ENCODE assay signal across 9 mouse cellular contexts in the genomic region with DNA sequence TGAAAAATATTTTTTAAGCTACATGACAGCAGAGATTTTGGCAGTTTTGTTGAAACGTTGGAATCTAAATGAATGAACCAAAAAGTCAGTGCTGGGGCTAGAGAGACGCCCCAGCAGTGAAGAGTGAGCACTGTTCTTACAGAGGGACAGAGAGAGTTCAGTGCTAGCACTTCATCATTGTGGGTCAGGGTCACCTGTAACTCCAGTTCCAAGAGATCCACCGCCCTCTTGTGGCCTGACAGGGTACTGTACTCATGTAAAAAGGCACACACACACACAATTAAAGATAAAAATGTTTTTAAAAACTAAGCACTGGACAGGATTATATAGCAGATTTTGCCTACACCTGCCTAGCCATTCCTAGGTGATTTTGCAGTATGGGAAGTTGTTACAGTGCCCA. TPM values are rescaled to one million over a fixed set of nuclear protein-coding genes. Genes with fewer than 3 reads are reported as not detected.
DNase-seq lines count a peak whose midpoint lies in the region; ATAC-seq and TF ChIP-seq lines count a peak whose summit lies in the region.
"Had no signal": no experiment of that assay in that cellular context is flagged by ENCODE, and none has a peak within 500 bp of the region (broad histone marks: within the 10 kb centered on the region; RNA-seq: fewer than 3 reads in every experiment).

No protein-coding gene starts in this region.

- intact Hi-C loops in gastrocnemius, adult 2 months (cut with DNase I): loop anchor here (2.0 kb wide), 1 partner anchor 30 kb away; a partner anchor contains a TSS

- peaks cover 25% of the 10 kb centered on the region for H3K36me3 ChIP-seq in neural tube, embryonic 15.5 days
- H3K36me3 ChIP-seq in neural tube, embryonic 11.5 days (ENCODE audit: control insufficient read depth, insufficient read depth, low read length): peaks cover 2% of the 10 kb centered on the region; the same call in 1 of the 2 replicates

- H3K27me3 ChIP-seq in neural tube, embryonic 15.5 days (replicated peaks): no peaks in the 10 kb centered on the region
- H3K27me3 ChIP-seq in neural tube, embryonic 11.5 days (ENCODE audit: control insufficient read depth, insufficient read depth, low read length): no peaks in the 10 kb centered on the region
- H3K27me3 ChIP-seq: liver, embryonic 15.5 days had no signal

- H3K4me1 ChIP-seq in neural tube, embryonic 15.5 days: no peaks in the 10 kb centered on the region
- no peaks in the 10 kb centered on the region; the same call in 1 of the 2 replicates for H3K4me1 ChIP-seq in bone marrow, adult 2 months (ENCODE audit: control insufficient read depth, insufficient read depth, low read length)
- no peaks in the 10 kb centered on the region for H3K4me1 ChIP-seq in neural tube, embryonic 11.5 days (ENCODE audit: control insufficient read depth, insufficient read depth, low read length)
- H3K4me1 ChIP-seq: liver, embryonic 15.5 days had no signal

- peak; percentile 69 for TF ChIP-seq CTCF in gastrocnemius, adult 2 months (IDR thresholded peaks at IDR 0.05)
- peak; percentile 66 for TF ChIP-seq CTCF in bone marrow, adult 2 months (IDR thresholded peaks at IDR 0.05; ENCODE audit: control insufficient read depth, insufficient read depth, low read length)

- no peak overlapping the region for H3K4me2 ChIP-seq in neural tube, embryonic 15.5 days
- no peak overlapping the region for H3K4me2 ChIP-seq in neural tube, embryonic 11.5 days (ENCODE audit: low read depth)
- H3K4me2 ChIP-seq: liver, embryonic 15.5 days had no signal

- ATAC-seq in neural tube, embryonic 15.5 days (ENCODE audit: low FRiP score): no peak
- ATAC-seq in neural tube, embryonic 11.5 days (ENCODE audit: insufficient read depth, low FRiP score, low TSS enrichment): no peak
- no peak for ATAC-seq in frontal cortex, adult (ENCODE audit: low TSS enrichment)

- DNase-seq in gastrocnemius, adult 2 months: peak; percentile 27
- no peak for DNase-seq in gastrocnemius, postnatal 25 days
- DNase-seq in neural tube, embryonic 10.5 days (ENCODE audit: extremely low spot score, low spot score): peak; percentile 56
- DNase-seq in kidney, postnatal 10 days: peak; percentile 70
- peak; percentile 38 for DNase-seq in neural tube, embryonic 11.5 days (ENCODE audit: low spot score)

- no peak overlapping the region for H3K9ac ChIP-seq in neural tube, embryonic 15.5 days (replicated peaks)
- H3K9ac ChIP-seq in neural tube, embryonic 11.5 days (ENCODE audit: low read length): no peak overlapping the region
- H3K9ac ChIP-seq: liver, embryonic 15.5 days had no signal

- TF ChIP-seq POLR2A in bone marrow, adult 2 months (IDR thresholded peaks at IDR 0.05; ENCODE audit: borderline replicate concordance, control insufficient read depth, low read depth, low read length): no peak

- no peak overlapping the region for H3K4me3 ChIP-seq in gastrocnemius, adult 2 months
- H3K4me3 ChIP-seq in neural tube, embryonic 15.5 days (replicated peaks): no peak overlapping the region
- H3K4me3 ChIP-seq in bone marrow, adult 2 months (replicated peaks; ENCODE audit: control insufficient read depth, low read depth, low read length): no peak overlapping the region
- H3K4me3 ChIP-seq in neural tube, embryonic 11.5 days (ENCODE audit: low read depth, low read length): no peak overlapping the region
- H3K4me3 ChIP-seq: liver, embryonic 15.5 days had no signal

- no peaks in the 10 kb centered on the region for H3K9me3 ChIP-seq in neural tube, embryonic 15.5 days (replicated peaks)
- H3K9me3 ChIP-seq in neural tube, embryonic 11.5 days (ENCODE audit: control insufficient read depth, low read length): no peaks in the 10 kb centered on the region
- H3K9me3 ChIP-seq: liver, embryonic 15.5 days had no signal

- H3K27ac ChIP-seq in gastrocnemius, adult 2 months: no peak overlapping the region
- no peak overlapping the region for H3K27ac ChIP-seq in neural tube, embryonic 15.5 days (replicated peaks)
- H3K27ac ChIP-seq in bone marrow, adult 2 months (ENCODE audit: control insufficient read depth, insufficient read depth, low read depth, low read length, poor library complexity): no peak overlapping the region
- H3K27ac ChIP-seq in neural tube, embryonic 11.5 days (ENCODE audit: low read depth, low read length): no peak overlapping the region
- H3K27ac ChIP-seq: liver, embryonic 15.5 days had no signal

- 48% methylated on average over 3 of the region's 3 CpGs for WGBS in neural tube, embryonic 15.5 days
- WGBS in bone marrow, adult 2 months: 62% methylated on average over 3 of the region's 3 CpGs
- WGBS in neural tube, embryonic 11.5 days: 45% methylated on average over 3 of the region's 3 CpGs

RNA-seq across cellular contexts. Expression of a gene that starts 29.8 kb away (rescaled TPM):
- 10 to 100 TPM; 39.4 to 50.8 TPM for total RNA-seq in gastrocnemius, adult 2 months (2021)
- total RNA-seq in gastrocnemius, postnatal 25 days (2021): 10 to 100 TPM; 30.5 to 30.6 TPM
- polyA plus RNA-seq in neural tube, embryonic 15.5 days (2015; fragmentation: Nextera tagmentation; extraction: Ambion mirVana): 20.2 and 20.6 TPM in 2 replicates
- polyA plus RNA-seq in bone marrow, adult 2 months (2011; ENCODE audit: insufficient read depth, insufficient read length, low replicate concordance, missing spikeins): 4.6 and 12.5 TPM in 2 replicates
- 13.6 and 14.2 TPM in 2 replicates for polyA plus RNA-seq in neural tube, embryonic 11.5 days (2014; fragmentation: Nextera tagmentation; extraction: Ambion mirVana)

RNA-seq across cellular contexts. Expression of a gene that starts 56.2 kb away (rescaled TPM):
- 10 to 100 TPM; 35.0 to 46.8 TPM for total RNA-seq in gastrocnemius, adult 2 months (2021)
- total RNA-seq in gastrocnemius, postnatal 25 days (2021): 10 to 100 TPM; 34.1 to 39.5 TPM
- 43.4 and 50.1 TPM in 2 replicates for polyA plus RNA-seq in neural tube, embryonic 15.5 days (2015; fragmentation: Nextera tagmentation; extraction: Ambion mirVana)
- polyA plus RNA-seq in bone marrow, adult 2 months (2011; ENCODE audit: insufficient read depth, insufficient read length, low replicate concordance, missing spikeins): 1.8 and 7.0 TPM in 2 replicates
- polyA plus RNA-seq in neural tube, embryonic 11.5 days (2014; fragmentation: Nextera tagmentation; extraction: Ambion mirVana): 39.2 and 42.8 TPM in 2 replicates
